Mouse (Mus musculus) cerebellum, adult 2 months (tissue): ENCODE results near the gene Tspan9. TPM values are rescaled to one million over a fixed set of nuclear protein-coding genes. Genes with fewer than 3 reads are reported as not detected.
A peak's percentile ranks its signal among the peaks of the same experiment; 100 is the strongest.

Experiments
- DNase-seq, 2 experiments: peaks; one replicate each; pipeline ENCODE4 v3.0.0; 2021
- H3K27ac ChIP-seq: fragments of 200-500 bp; 2 replicates; pipeline ENCODE4 v1.5.1; 2012; ENCODE audit warnings: low read length, control low read depth, inconsistent platforms; ENCODE audit not compliant: insufficient read depth
- H3K27me3 ChIP-seq: fragments of 200-500 bp; 2 replicates; pipeline ENCODE4 v1.6.1; 2012; ENCODE audit warnings: inconsistent platforms, mild to moderate bottlenecking, low read length, moderate library complexity; ENCODE audit not compliant: control insufficient read depth, insufficient read depth
- H3K4me1 ChIP-seq: fragments of 200-500 bp; 2 replicates; pipeline ENCODE4 v1.6.1; 2011; ENCODE audit warnings: low read length; ENCODE audit not compliant: control insufficient read depth, insufficient read depth
- H3K4me3 ChIP-seq: fragments of 200-500 bp; replicated peaks from 2 replicates; pipeline ENCODE3; 2011; ENCODE audit warnings: mild to moderate bottlenecking, low read depth, low read length, control low read depth; ENCODE audit not compliant: insufficient read depth
- CTCF ChIP-seq: fragments of 200-500 bp; IDR thresholded peaks from 2 replicates; pipeline ENCODE4 v1.5.1; 2011; ENCODE audit warnings: low read depth, mild to moderate bottlenecking, control low read depth, low read length, moderate library complexity, borderline replicate concordance; ENCODE audit not compliant: insufficient read depth
- POLR2A ChIP-seq: fragments of 200-500 bp; IDR thresholded peaks from 2 replicates; pipeline ENCODE4 v1.6.1; 2011; ENCODE audit warnings: low read length, control low read depth, borderline replicate concordance; ENCODE audit not compliant: insufficient read depth
- WGBS: fragments of 180-500 bp; shearing (Covaris S2); methylation state at CpG from one replicate; pipeline ENCODE4 v1.1.7; 2018; 5-methylcytosine and 5-hydroxymethylcytosine counted together
- polyA plus RNA-seq: library from polyadenylated mRNA; depleted of rRNA; stranded (reverse); fragments of >200 nt; gene quantifications from 2 replicates; pipeline ENCODE4 v1.2.3, GENCODE M21; 2012

Tspan9 gene
- polyA plus RNA-seq, 1 experiment, result 303 TPM

GRCm38 (mm10) chr6:128078508-128078907 is 64.9 kb downstream of the Tspan9 start:
- WGBS, result 75% methylated on average over 4 of the region's 4 CpGs
- TF ChIP-seq CTCF (no peak), POLR2A (no peak)
- H3K4me3 ChIP-seq, result no peak overlapping the region

GRCm38 (mm10) chr6:128076104-128077020 is 67.0 kb downstream of the Tspan9 start:
- H3K4me3 ChIP-seq, result no peak overlapping the region
- H3K4me1 ChIP-seq, result peaks cover 65% of the 10 kb centered on the region
- no peak overlapping the region for H3K27ac ChIP-seq
- no peaks in the 10 kb centered on the region for H3K27me3 ChIP-seq
- 83% methylated on average over 21 of the region's 21 CpGs for WGBS
- TF ChIP-seq CTCF (no peak), POLR2A (no peak)
- peak in 1 of 2 experiments; percentile 24 for DNase-seq

More at GRCm38 (mm10) chr6:128078508-128078907, 64.9 kb downstream of the Tspan9 start:
- DNase-seq, result no peak
- H3K4me1 ChIP-seq, result peaks cover 68% of the 10 kb centered on the region
- 0 out of 2 replicates have a peak overlapping the region, but pooled peaks have one; percentile 83 for H3K27ac ChIP-seq
- H3K27me3 ChIP-seq, result no peaks in the 10 kb centered on the region

- no peaks in the 10 kb centered on the region for H3K27me3 ChIP-seq
- H3K27ac ChIP-seq, result no peak overlapping the region
- WGBS, result 60% methylated on average over 5 of the region's 5 CpGs
- H3K4me3 ChIP-seq, result no peak overlapping the region
- TF ChIP-seq POLR2A, result no peak
- no peak for TF ChIP-seq CTCF
- peaks cover 70% of the 10 kb centered on the region for H3K4me1 ChIP-seq
- peak in 1 of 2 experiments; percentile 41 for DNase-seq
Measured at GRCm38 (mm10) chr6:128075453-128076003, 67.9 kb downstream of the Tspan9 start.

GRCm38 (mm10) chr6:128070921-128071558 is 72.4 kb downstream of the Tspan9 start:
- Histone ChIP-seq H3K27me3 (no peaks in the 10 kb centered on the region), H3K4me1 (peaks cover 65% of the 10 kb centered on the region), H3K27ac (peak overlapping the region; percentile 96), H3K4me3 (no peak overlapping the region)
- 12% methylated on average over 12 of the region's 12 CpGs for WGBS
- peak; percentile 72 to 81 for DNase-seq
- TF ChIP-seq CTCF (no peak), POLR2A (no peak)

- peak overlapping the region; percentile 96 for H3K27ac ChIP-seq
Measured at GRCm38 (mm10) chr6:128070072-128070872, 73.1 kb downstream of the Tspan9 start.

GRCm38 (mm10) chr6:128068144-128068543 is 75.2 kb downstream of the Tspan9 start:
- 94% methylated on average over 8 of the region's 8 CpGs for WGBS
- H3K4me1 ChIP-seq, result peaks cover 77% of the 10 kb centered on the region
- H3K4me3 ChIP-seq, result no peak overlapping the region
- DNase-seq, result no peak
- no peak overlapping the region for H3K27ac ChIP-seq
- no peaks in the 10 kb centered on the region for H3K27me3 ChIP-seq
- TF ChIP-seq POLR2A (no peak), CTCF (no peak)

More at GRCm38 (mm10) chr6:128070072-128070872, 73.1 kb downstream of the Tspan9 start:
- Histone ChIP-seq H3K27me3 (no peaks in the 10 kb centered on the region), H3K4me3 (peak overlapping the region; percentile 4), H3K4me1 (peaks cover 64% of the 10 kb centered on the region)
- peak in 1 of 2 experiments; percentile 74 for DNase-seq
- 46% methylated on average over 19 of the region's 19 CpGs for WGBS
- TF ChIP-seq POLR2A (no peak), CTCF (no peak)

GRCm38 (mm10) chr6:128065982-128066381 is 77.4 kb downstream of the Tspan9 start:
- WGBS, result 20% methylated on average over 7 of the region's 7 CpGs

More at GRCm38 (mm10) chr6:128065982-128066381, 77.4 kb downstream of the Tspan9 start:
- Histone ChIP-seq H3K4me3 (no peak overlapping the region), H3K27ac (peak overlapping the region; percentile 89), H3K27me3 (no peaks in the 10 kb centered on the region), H3K4me1 (peaks cover 75% of the 10 kb centered on the region)
- DNase-seq, result peak; percentile 76 to 81
- TF ChIP-seq POLR2A (no peak), CTCF (no peak)
